In genomic region chr6:100823356-100823755, GRCm38 (mm10) we compare ENCODE assay signal across 22 mouse cellular contexts.
"Had no signal": no experiment of that assay in that cellular context is flagged by ENCODE, and none has a peak within 500 bp of the region (broad histone marks: within the 10 kb centered on the region; RNA-seq: fewer than 3 reads in every experiment).

No protein-coding gene starts in this region.

- H3K9me3 ChIP-seq: kidney, embryonic 15.5 days; limb, embryonic 10.5 days; limb, embryonic 13.5 days; liver, embryonic 12.5 days; liver, embryonic 15.5 days; lung, embryonic 15.5 days; neural tube, embryonic 12.5 days; neural tube, embryonic 15.5 days had no signal

- H3K27ac ChIP-seq: kidney, embryonic 15.5 days; limb, embryonic 10.5 days; limb, embryonic 13.5 days; liver, embryonic 12.5 days; liver, embryonic 15.5 days; lung, embryonic 15.5 days; neural tube, embryonic 12.5 days; neural tube, embryonic 15.5 days; stomach, postnatal 0 days had no signal

- H3K36me3 ChIP-seq: kidney, embryonic 15.5 days; limb, embryonic 10.5 days; limb, embryonic 13.5 days; liver, embryonic 12.5 days; liver, embryonic 15.5 days; lung, embryonic 15.5 days; neural tube, embryonic 12.5 days; neural tube, embryonic 15.5 days had no signal

- ATAC-seq: liver, embryonic 12.5 days had no signal

- H3K4me3 ChIP-seq: kidney, embryonic 15.5 days; limb, embryonic 10.5 days; limb, embryonic 13.5 days; liver, embryonic 12.5 days; liver, embryonic 15.5 days; lung, embryonic 15.5 days; neural tube, embryonic 12.5 days; neural tube, embryonic 15.5 days had no signal

- H3K4me2 ChIP-seq: kidney, embryonic 15.5 days; limb, embryonic 13.5 days; liver, embryonic 12.5 days; liver, embryonic 15.5 days; lung, embryonic 15.5 days; midbrain, embryonic 11.5 days; neural tube, embryonic 12.5 days; neural tube, embryonic 15.5 days had no signal

- H3K27me3 ChIP-seq: kidney, embryonic 15.5 days; limb, embryonic 13.5 days; liver, embryonic 12.5 days; liver, embryonic 15.5 days; lung, embryonic 15.5 days; neural tube, embryonic 12.5 days; neural tube, embryonic 15.5 days had no signal

- H3K9ac ChIP-seq: kidney, embryonic 15.5 days; limb, embryonic 13.5 days; liver, embryonic 12.5 days; liver, embryonic 15.5 days; lung, embryonic 15.5 days; neural tube, embryonic 12.5 days; neural tube, embryonic 15.5 days had no signal

- DNase-seq: kidney, postnatal 10 days; kidney, postnatal 36 days; liver; lung, adult 18-20 months; lung, postnatal 14 days; lung, postnatal 4 days; midbrain, embryonic 14.5 days; right cerebral cortex, adult 18-20 months; right cerebral cortex, postnatal 14 days; right cerebral cortex, postnatal 4 days; thymus, adult 2 months; thymus, postnatal 14 days had no signal

- H3K4me1 ChIP-seq: liver, embryonic 12.5 days; liver, embryonic 15.5 days; lung, embryonic 15.5 days; neural tube, embryonic 12.5 days; neural tube, embryonic 15.5 days had no signal
